Mouse (Mus musculus) brain, adult 2 months (tissue): Measurements from ENCODE around the gene Slc4a3.

Experiments
- DNase-seq: peaks from one replicate; pipeline ENCODE4 v3.0.0; 2011; ENCODE audit warnings: low read depth, low spot score

Slc4a3 gene

GRCm38 (mm10) chr1:75545965-75546956 lies at the start of gene Slc4a3:
TSS of gene Slc4a3 (plus strand) at chr1:75546266.
- peak; percentile 80 for DNase-seq

- DNase-seq = no peak
Observed at GRCm38 (mm10) chr1:75498897-75499296, 47.2 kb upstream of the Slc4a3 start.

- no peak for DNase-seq
Observed at GRCm38 (mm10) chr1:75499441-75499840, 46.6 kb upstream of the Slc4a3 start.

GRCm38 (mm10) chr1:75501905-75502304 lies 44.2 kb upstream of the Slc4a3 start:
- DNase-seq = no peak

- no peak for DNase-seq
Observed at GRCm38 (mm10) chr1:75502945-75503650, 43.0 kb upstream of the Slc4a3 start.

- no peak for DNase-seq
Observed at GRCm38 (mm10) chr1:75503651-75503980, 42.5 kb upstream of the Slc4a3 start.

- DNase-seq = peak; percentile 81
Observed at GRCm38 (mm10) chr1:75504256-75505045, 41.6 kb upstream of the Slc4a3 start.

- DNase-seq = peak; percentile 95
Observed at GRCm38 (mm10) chr1:75505159-75505955, 40.7 kb upstream of the Slc4a3 start.

- peak; percentile 60 for DNase-seq
Observed at GRCm38 (mm10) chr1:75505956-75506831, 39.9 kb upstream of the Slc4a3 start, which contains the start of gene Obsl1. TSS of gene Obsl1 (minus strand) at chr1:75506452.

- DNase-seq = no peak
Observed at GRCm38 (mm10) chr1:75507006-75507405, 39.1 kb upstream of the Slc4a3 start, which contains the start of gene Inha. TSS of gene Inha (plus strand) at chr1:75507077.

- DNase-seq = no peak
Observed at GRCm38 (mm10) chr1:75509586-75509985, 36.5 kb upstream of the Slc4a3 start.

GRCm38 (mm10) chr1:75510154-75510553 lies 35.9 kb upstream of the Slc4a3 start:
- DNase-seq = no peak

- no peak for DNase-seq
Observed at GRCm38 (mm10) chr1:75511437-75512210, 34.4 kb upstream of the Slc4a3 start.

GRCm38 (mm10) chr1:75512550-75512949 lies 33.5 kb upstream of the Slc4a3 start:
- no peak for DNase-seq

GRCm38 (mm10) chr1:75516703-75517380 lies 29.2 kb upstream of the Slc4a3 start:
- no peak for DNase-seq

- no peak for DNase-seq
Observed at GRCm38 (mm10) chr1:75517984-75518383, 28.1 kb upstream of the Slc4a3 start.

GRCm38 (mm10) chr1:75518427-75518826 lies 27.6 kb upstream of the Slc4a3 start:
- DNase-seq = no peak

- no peak for DNase-seq
Observed at GRCm38 (mm10) chr1:75519576-75519975, 26.5 kb upstream of the Slc4a3 start.
